Mouse (Mus musculus) forebrain, embryonic 11.5 days (tissue): ENCODE results near the gene Anxa6. TPM values are rescaled to one million over a fixed set of nuclear protein-coding genes. Genes with fewer than 3 reads are reported as not detected.

Experiments
- ATAC-seq: fragments of 200-750 bp; cut with Nextera tagmentation; replicated peaks from 2 replicates; pipeline ENCODE4 v1.8.0; 2017; ENCODE audit warnings: moderate TSS enrichment; ENCODE audit not compliant: low FRiP score
- DNase-seq: peaks from one replicate; pipeline ENCODE4 v3.0.0-alpha.2; 2017; ENCODE audit warnings: low spot score
- H3K27ac ChIP-seq: fragments of 300-500 bp; sonication (generic); 2 replicates; pipeline ENCODE4 v1.5.1; 2014; ENCODE audit warnings: low read depth, low read length
- H3K27me3 ChIP-seq: fragments of 300-500 bp; sonication (generic); 2 replicates; pipeline ENCODE4 v1.6.1; 2014; ENCODE audit warnings: mild to moderate bottlenecking, low read length, mixed read lengths; ENCODE audit not compliant: control insufficient read depth, insufficient read depth
- H3K36me3 ChIP-seq: fragments of 300-500 bp; sonication (generic); 2 replicates; pipeline ENCODE4 v1.6.1; 2014; ENCODE audit warnings: mild to moderate bottlenecking, low read length, moderate library complexity, mixed read lengths; ENCODE audit not compliant: control insufficient read depth, insufficient read depth
- H3K4me1 ChIP-seq: fragments of 300-500 bp; sonication (generic); replicated peaks from 2 replicates; pipeline ENCODE4 v1.6.1; 2014; ENCODE audit warnings: low read length, mixed read lengths; ENCODE audit not compliant: control insufficient read depth, insufficient read depth
- H3K4me2 ChIP-seq: fragments of 300-500 bp; sonication (generic); 2 replicates; pipeline ENCODE4 v1.6.1; 2014; ENCODE audit warnings: low read depth, mild to moderate bottlenecking, low read length, moderate library complexity, mixed read lengths; ENCODE audit not compliant: severe bottlenecking
- H3K4me3 ChIP-seq: fragments of 300-500 bp; sonication (generic); 2 replicates; pipeline ENCODE4 v1.5.1; 2014; ENCODE audit warnings: low read depth, low read length
- H3K9ac ChIP-seq: fragments of 300-500 bp; sonication (generic); 2 replicates; pipeline ENCODE4 v1.6.1; 2014; ENCODE audit warnings: low read length
- H3K9me3 ChIP-seq: fragments of 300-500 bp; sonication (generic); 2 replicates; pipeline ENCODE4 v1.6.1; 2016; ENCODE audit warnings: low read length, mixed read lengths; ENCODE audit not compliant: control insufficient read depth
- WGBS: fragments of 180-500 bp; shearing (Covaris S2); extraction: QIAGEN DNeasy Blood & Tissue Kit; methylation state at CpG from one replicate; pipeline ENCODE4 v1.1.7; 2014; 5-methylcytosine and 5-hydroxymethylcytosine counted together
- polyA plus RNA-seq: library from polyadenylated mRNA; unstranded; fragments of >200 nt; fragmentation: Nextera tagmentation; extraction: Ambion mirVana; gene quantifications from 2 replicates; pipeline ENCODE4 v1.2.1, GENCODE M21; 2014

Anxa6 gene
- polyA plus RNA-seq, 1 experiment from 2014 or later: 59.6 TPM

DNA sequence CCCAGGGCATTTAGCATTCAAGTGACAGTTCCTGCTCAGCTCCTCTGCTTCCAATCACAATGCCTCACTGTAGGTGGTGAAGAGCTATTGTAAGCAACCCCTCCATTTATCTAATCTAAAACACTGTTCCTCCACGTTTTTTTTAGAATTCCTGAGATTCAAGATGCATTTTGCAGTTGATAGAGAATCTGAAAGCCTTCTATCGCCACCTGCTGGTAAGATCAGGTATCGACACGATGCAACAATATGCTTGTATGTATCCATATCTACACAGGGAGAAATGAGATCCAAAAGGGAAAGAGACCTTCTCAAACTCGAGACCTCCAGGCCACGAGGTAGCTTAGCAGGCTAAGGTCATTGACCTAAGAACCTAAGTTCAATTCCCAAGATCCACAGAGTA lies 49.2 kb downstream of the Anxa6 start:
- H3K27me3 ChIP-seq: no peaks in the 10 kb centered on the region
- no peaks in the 10 kb centered on the region for H3K36me3 ChIP-seq
- no peaks in the 10 kb centered on the region for H3K9me3 ChIP-seq
- WGBS: 2% methylated on average over 6 of the region's 6 CpGs
- no peak overlapping the region for H3K9ac ChIP-seq
- ATAC-seq: no peak
- peak; percentile 86 for DNase-seq
- no peaks in the 10 kb centered on the region for H3K4me1 ChIP-seq
- H3K4me3 ChIP-seq: no peak overlapping the region
- no peak overlapping the region for H3K27ac ChIP-seq
- no peak overlapping the region for H3K4me2 ChIP-seq

DNA sequence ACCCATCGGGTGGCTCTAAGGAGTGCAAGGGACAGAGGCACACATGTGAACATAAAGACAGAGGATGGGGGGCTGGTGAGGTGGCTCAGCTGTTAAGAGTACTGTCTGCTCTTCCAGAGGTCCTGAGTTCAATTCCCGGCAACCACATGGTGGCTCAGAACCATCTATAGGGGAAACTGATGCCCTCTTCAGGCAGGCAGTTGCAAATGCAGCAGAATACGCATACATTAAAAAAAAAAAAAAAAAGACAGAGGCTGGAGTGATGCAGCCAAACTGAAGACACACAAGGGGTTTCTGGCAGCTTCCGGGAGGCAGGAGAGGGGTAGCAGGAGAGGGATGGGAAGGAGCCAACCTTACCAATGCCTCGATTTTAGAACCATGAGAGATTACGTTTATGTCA lies 50.7 kb downstream of the Anxa6 start:
- ATAC-seq (no peak), DNase-seq (no peak)
- Histone ChIP-seq H3K4me1 (no peaks in the 10 kb centered on the region), H3K27ac (no peak overlapping the region), H3K36me3 (no peaks in the 10 kb centered on the region), H3K4me3 (no peak overlapping the region), H3K9ac (no peak overlapping the region), H3K4me2 (no peak overlapping the region), H3K27me3 (no peaks in the 10 kb centered on the region), H3K9me3 (no peaks in the 10 kb centered on the region)
- WGBS: 93% methylated on average over 6 of the region's 6 CpGs

DNA sequence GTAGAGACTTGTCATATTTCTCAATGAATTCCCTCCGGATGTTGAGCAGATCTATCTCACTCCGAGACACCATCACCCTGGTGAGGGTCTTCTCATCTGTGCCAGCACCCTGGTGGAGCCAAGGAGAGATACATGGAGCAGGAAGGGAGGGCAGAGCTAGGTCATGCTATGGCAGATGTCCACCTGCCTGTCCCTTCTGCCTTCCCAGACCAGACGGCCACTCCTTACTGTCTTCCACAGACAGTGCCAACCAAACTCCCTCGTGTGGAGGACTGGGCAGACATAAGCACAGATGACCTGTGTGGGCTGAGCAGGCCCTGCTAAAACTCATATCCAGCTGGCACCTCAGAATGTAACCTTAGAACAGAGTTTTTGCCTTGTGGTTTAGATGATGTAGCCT lies 51.6 kb downstream of the Anxa6 start:
- ATAC-seq (no peak), DNase-seq (no peak)
- Histone ChIP-seq H3K9me3 (no peaks in the 10 kb centered on the region), H3K27me3 (no peaks in the 10 kb centered on the region), H3K4me2 (no peak overlapping the region), H3K4me3 (no peak overlapping the region), H3K4me1 (no peaks in the 10 kb centered on the region), H3K9ac (no peak overlapping the region), H3K36me3 (no peaks in the 10 kb centered on the region), H3K27ac (no peak overlapping the region)
- WGBS: 89% methylated on average over 4 of the region's 4 CpGs

DNA sequence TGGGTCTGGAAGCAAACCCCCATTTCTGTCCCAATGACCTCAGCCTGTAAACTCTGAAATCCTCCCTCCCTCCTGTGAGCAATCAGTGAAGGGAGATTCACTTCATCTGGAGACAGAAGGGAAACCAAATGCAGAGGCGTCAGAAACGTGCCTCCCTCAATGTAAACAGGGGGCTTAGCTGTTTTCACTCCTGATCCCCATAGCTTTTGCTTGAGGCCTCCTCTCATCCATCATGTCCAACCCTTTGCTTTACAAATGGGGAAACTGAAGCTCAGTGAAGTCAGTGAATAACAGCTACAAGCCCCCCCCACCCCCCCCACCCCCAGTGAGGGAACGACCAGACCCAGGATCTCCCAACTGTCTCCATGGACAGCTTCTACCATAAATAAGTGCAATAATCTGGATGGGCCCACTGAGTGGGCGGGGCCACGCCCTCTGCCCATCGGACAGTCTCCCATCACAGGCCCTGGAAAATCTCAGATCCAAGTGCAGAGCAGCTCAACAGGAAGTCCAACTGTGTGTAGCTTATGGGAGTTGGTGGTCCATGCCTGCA lies 55.8 kb downstream of the Anxa6 start:
- Histone ChIP-seq H3K4me1 (no peaks in the 10 kb centered on the region), H3K27ac (no peak overlapping the region), H3K9ac (no peak overlapping the region), H3K9me3 (no peaks in the 10 kb centered on the region), H3K4me2 (no peak overlapping the region), H3K27me3 (no peaks in the 10 kb centered on the region), H3K36me3 (no peaks in the 10 kb centered on the region), H3K4me3 (no peak overlapping the region)
- DNase-seq (no peak), ATAC-seq (no peak)
- WGBS: 68% methylated on average over 6 of the region's 6 CpGs

DNA sequence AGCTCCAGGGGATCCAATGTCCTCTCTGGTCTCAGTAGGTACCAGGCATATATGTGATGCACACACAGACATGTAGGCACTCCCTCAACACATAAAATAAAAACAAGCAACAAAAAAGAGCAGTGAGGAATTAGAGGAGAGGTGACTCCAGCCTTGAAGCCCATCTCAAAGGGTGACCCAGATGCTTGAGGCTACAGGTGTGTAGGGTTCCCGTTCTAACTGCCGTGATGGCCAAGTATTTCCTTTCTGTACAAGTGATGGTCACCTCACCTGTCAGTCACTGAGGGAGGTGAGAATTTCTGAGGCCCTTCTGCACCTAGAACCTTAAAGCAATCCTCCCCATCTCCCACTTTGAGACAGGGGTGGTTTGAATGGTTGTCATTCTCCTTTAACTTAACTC lies 56.9 kb downstream of the Anxa6 start:
- no peak overlapping the region for H3K4me2 ChIP-seq
- no peak overlapping the region for H3K4me3 ChIP-seq
- WGBS: 96% methylated on average over 2 of the region's 2 CpGs
- no peaks in the 10 kb centered on the region for H3K9me3 ChIP-seq
- ATAC-seq (no peak), DNase-seq (no peak)
- H3K27me3 ChIP-seq: no peaks in the 10 kb centered on the region
- no peaks in the 10 kb centered on the region for H3K36me3 ChIP-seq
- no peaks in the 10 kb centered on the region for H3K4me1 ChIP-seq
- no peak overlapping the region for H3K27ac ChIP-seq
- no peak overlapping the region for H3K9ac ChIP-seq

DNA sequence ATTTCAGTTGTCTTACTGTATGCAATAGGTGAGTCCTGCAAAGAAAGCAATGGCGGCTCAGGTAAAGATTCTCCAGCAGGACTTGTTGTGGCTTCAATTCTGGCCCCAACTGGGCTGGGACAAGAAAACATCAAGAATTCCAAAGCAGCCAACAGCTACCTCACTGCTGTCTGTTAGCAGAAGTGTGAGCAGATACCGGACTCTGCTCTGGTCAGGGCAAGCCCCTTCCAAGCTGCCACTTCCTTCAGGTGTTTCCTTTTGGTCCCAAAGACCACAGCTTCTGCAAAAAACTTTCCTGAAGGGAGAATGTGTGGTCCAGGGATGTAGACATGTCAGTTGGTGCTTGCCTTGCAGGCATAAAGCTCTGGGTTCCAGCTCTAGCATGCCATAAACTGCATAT lies 57.5 kb downstream of the Anxa6 start:
- DNase-seq: no peak
- no peak for ATAC-seq
- no peak overlapping the region for H3K27ac ChIP-seq
- no peak overlapping the region for H3K4me2 ChIP-seq
- H3K4me3 ChIP-seq: no peak overlapping the region
- H3K4me1 ChIP-seq: no peaks in the 10 kb centered on the region
- 88% methylated on average over 2 of the region's 2 CpGs for WGBS
- H3K9me3 ChIP-seq: no peaks in the 10 kb centered on the region
- no peaks in the 10 kb centered on the region for H3K36me3 ChIP-seq
- no peak overlapping the region for H3K9ac ChIP-seq
- no peaks in the 10 kb centered on the region for H3K27me3 ChIP-seq

DNA sequence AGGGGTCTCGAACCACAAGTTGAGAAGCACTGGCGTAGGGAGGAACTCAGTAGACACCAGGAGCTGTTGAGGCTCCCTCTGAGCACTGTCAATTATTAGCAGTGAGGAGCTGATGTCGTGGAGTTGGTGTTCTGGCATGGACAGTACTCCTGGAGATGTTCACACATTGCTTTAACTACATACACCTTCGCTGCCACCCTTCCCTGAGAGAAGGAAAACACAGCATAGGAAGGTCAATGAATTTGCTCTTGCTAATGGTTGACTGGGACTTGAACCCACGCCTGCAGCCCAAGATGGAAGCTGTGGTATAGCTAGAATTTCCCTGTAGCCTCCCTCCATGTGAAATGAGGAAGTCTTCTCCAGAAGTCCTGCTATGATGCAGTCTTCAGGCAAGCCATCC lies 57.9 kb downstream of the Anxa6 start:
- Histone ChIP-seq H3K4me3 (no peak overlapping the region), H3K9me3 (no peaks in the 10 kb centered on the region), H3K27me3 (no peaks in the 10 kb centered on the region), H3K27ac (no peak overlapping the region), H3K36me3 (no peaks in the 10 kb centered on the region), H3K4me1 (no peaks in the 10 kb centered on the region), H3K9ac (no peak overlapping the region), H3K4me2 (no peak overlapping the region)
- no peak for ATAC-seq
- 90% methylated on average over 5 of the region's 5 CpGs for WGBS
- no peak for DNase-seq

DNA sequence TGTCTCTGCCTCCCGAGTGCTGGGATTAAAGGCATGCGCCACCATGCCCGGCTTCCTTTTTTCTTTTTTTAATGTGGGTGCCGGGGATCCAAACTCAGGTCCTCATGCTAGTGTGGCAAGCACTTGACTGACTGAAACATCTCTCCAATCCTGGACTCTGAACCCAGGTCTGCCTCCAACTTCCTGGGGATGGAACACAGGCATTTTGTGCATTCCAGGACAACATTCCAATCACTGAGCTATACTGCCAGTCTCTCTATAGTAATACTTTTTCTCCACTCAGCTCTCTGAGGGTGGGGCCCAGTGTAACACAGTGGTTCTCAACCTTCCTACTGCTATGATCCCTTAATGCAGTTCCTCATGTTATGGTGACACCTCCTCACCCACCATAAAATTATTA lies 58.6 kb downstream of the Anxa6 start:
- no peaks in the 10 kb centered on the region for H3K27me3 ChIP-seq
- H3K36me3 ChIP-seq: no peaks in the 10 kb centered on the region
- no peak overlapping the region for H3K4me3 ChIP-seq
- no peak overlapping the region for H3K4me2 ChIP-seq
- H3K9ac ChIP-seq: no peak overlapping the region
- ATAC-seq (no peak), DNase-seq (no peak)
- 92% methylated on average over 4 of the region's 4 CpGs for WGBS
- no peaks in the 10 kb centered on the region for H3K4me1 ChIP-seq
- H3K27ac ChIP-seq: no peak overlapping the region
- H3K9me3 ChIP-seq: no peaks in the 10 kb centered on the region

DNA sequence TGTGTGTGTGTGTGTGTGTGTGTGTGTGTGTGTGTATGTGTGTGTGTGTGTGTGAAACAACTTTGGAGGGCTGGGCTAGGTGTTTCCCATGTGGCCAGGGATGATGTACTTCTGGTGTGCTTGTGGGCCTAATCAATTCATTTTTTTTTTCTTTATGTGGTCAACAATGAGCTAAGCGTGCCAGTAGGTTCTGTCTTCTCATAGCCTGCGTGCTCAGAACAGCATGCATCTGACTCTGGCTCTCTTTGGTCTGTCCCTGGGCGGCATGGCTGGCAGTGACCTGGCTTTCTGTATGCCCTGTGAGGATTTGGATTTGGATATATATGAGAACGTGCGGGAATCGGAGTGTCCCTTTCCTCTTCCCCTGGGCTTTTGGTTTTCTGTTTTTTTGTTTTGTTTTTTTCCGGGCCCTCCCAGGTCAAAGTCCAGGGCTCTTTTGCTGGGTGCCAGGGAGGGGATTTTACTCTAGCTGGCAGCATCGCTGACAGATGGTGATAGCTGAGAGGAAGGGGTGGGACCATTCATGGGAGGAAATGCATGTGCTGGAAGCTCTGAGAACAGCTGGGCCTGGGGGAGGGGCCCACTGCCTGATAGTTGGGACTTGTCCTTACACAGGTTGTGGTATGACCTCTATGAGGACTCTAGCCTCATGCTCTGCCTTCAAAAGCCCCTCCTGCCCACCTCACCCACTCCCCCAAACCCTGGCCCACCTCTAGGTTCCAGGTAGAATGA lies 59.6 kb downstream of the Anxa6 start:
- Histone ChIP-seq H3K9me3 (no peaks in the 10 kb centered on the region), H3K36me3 (no peaks in the 10 kb centered on the region), H3K4me3 (no peak overlapping the region), H3K9ac (no peak overlapping the region), H3K27ac (no peak overlapping the region), H3K27me3 (no peaks in the 10 kb centered on the region), H3K4me1 (no peaks in the 10 kb centered on the region), H3K4me2 (no peak overlapping the region)
- DNase-seq (no peak), ATAC-seq (0 out of 2 replicates have a peak, but pooled peaks have one; percentile 30)
- WGBS: 65% methylated on average over 8 of the region's 8 CpGs
